Comparison of ENCODE assay signal across 19 mouse cellular contexts in genomic region chr5:21502936-21503610, GRCm38 (mm10). TPM values are rescaled to one million over a fixed set of nuclear protein-coding genes. Genes with fewer than 3 reads are reported as not detected.
A peak's percentile ranks its signal among the peaks of the same experiment; 100 is the strongest.
DNase-seq lines count a peak whose midpoint lies in the region; ATAC-seq and TF ChIP-seq lines count a peak whose summit lies in the region.
"Had no signal": no experiment of that assay in that cellular context is flagged by ENCODE, and none has a peak within 500 bp of the region (broad histone marks: within the 10 kb centered on the region; RNA-seq: fewer than 3 reads in every experiment).

No protein-coding gene starts in this region.

- peak; percentile 66 for ATAC-seq in kidney, postnatal 0 days (replicated peaks; ENCODE audit: low FRiP score, low read depth)
- ATAC-seq: CD4-positive, CD25-positive, alpha-beta regulatory T cell, adult 4 months; intestine, embryonic 16.5 days; liver, postnatal 0 days had no signal

- no peak overlapping the region for H3K27ac ChIP-seq in kidney, postnatal 0 days
- H3K27ac ChIP-seq: hindbrain, embryonic 15.5 days; neural tube, embryonic 12.5 days had no signal

- H3ac ChIP-seq in myocyte (ENCODE audit: control insufficient read depth, insufficient read length), result no peak overlapping the region

- H3K4me3 ChIP-seq in kidney, postnatal 0 days (replicated peaks; ENCODE audit: low read depth, low read length), result no peak overlapping the region
- H3K4me3 ChIP-seq in myocyte, result no peak overlapping the region
- H3K4me3 ChIP-seq: heart, embryonic 12.5 days; hindbrain, embryonic 15.5 days; neural tube, embryonic 12.5 days had no signal

- H3K4me2 ChIP-seq in kidney, postnatal 0 days (ENCODE audit: low read length), result no peak overlapping the region
- peak overlapping the region; percentile 19 for H3K4me2 ChIP-seq in myocyte (ENCODE audit: low read depth)
- H3K4me2 ChIP-seq: heart, embryonic 12.5 days; hindbrain, embryonic 15.5 days; neural tube, embryonic 12.5 days had no signal

- H3K4me1 ChIP-seq in kidney, postnatal 0 days (replicated peaks; ENCODE audit: insufficient read depth, low read length), result no peaks in the 10 kb centered on the region; the same call in 1 of the 2 replicates
- H3K4me1 ChIP-seq: heart, embryonic 12.5 days; hindbrain, embryonic 15.5 days; neural tube, embryonic 12.5 days had no signal

- no peaks in the 10 kb centered on the region for H3K27me3 ChIP-seq in kidney, postnatal 0 days (ENCODE audit: insufficient read depth, low read length)
- H3K27me3 ChIP-seq in myocyte (ENCODE audit: control insufficient read depth, insufficient read depth, insufficient read length), result no peaks in the 10 kb centered on the region
- H3K27me3 ChIP-seq: heart, embryonic 12.5 days; hindbrain, embryonic 15.5 days; neural tube, embryonic 12.5 days had no signal

- no peak for TF ChIP-seq CTCF in kidney, postnatal 0 days (IDR thresholded peaks at IDR 0.05; ENCODE audit: low read depth)

- no peak for DNase-seq in kidney, postnatal 0 days (ENCODE audit: low spot score)
- no peak for DNase-seq in kidney, postnatal 25 days
- DNase-seq in brain, adult 2 months (ENCODE audit: low read depth, low spot score), result peak; percentile 79
- DNase-seq in frontal cortex, postnatal 36 days (ENCODE audit: low spot score in 2 of 2), result peak; percentile 40 to 64
- no peak for DNase-seq in Muller cell, postnatal 12 days (ENCODE audit: inconsistent ontology term)
- DNase-seq in cerebellum, postnatal 10 days, result no peak
- DNase-seq: adrenal gland, adult 2 months; cerebellum, postnatal 25 days; gastrocnemius, postnatal 36 days; kidney, postnatal 36 days; liver; liver, postnatal 0 days had no signal

- no peaks in the 10 kb centered on the region for H3K79me2 ChIP-seq in myocyte (ENCODE audit: control insufficient read depth, insufficient read depth)

- H3K36me3 ChIP-seq in kidney, postnatal 0 days (ENCODE audit: insufficient read depth, low read length), result no peaks in the 10 kb centered on the region
- no peaks in the 10 kb centered on the region for H3K36me3 ChIP-seq in myocyte (ENCODE audit: control insufficient read depth, insufficient read depth)
- H3K36me3 ChIP-seq: G1E; heart, embryonic 12.5 days; hindbrain, embryonic 15.5 days; neural tube, embryonic 12.5 days had no signal

- no peak overlapping the region for H3K9ac ChIP-seq in kidney, postnatal 0 days (ENCODE audit: low read depth, low read length)
- H3K9ac ChIP-seq: heart, embryonic 12.5 days; hindbrain, embryonic 15.5 days; liver, postnatal 0 days; neural tube, embryonic 12.5 days had no signal

- TF ChIP-seq POLR2A in myocyte (IDR thresholded peaks at IDR 0.05; ENCODE audit: insufficient read length, low read depth), result no peak

- WGBS in kidney, postnatal 0 days, result 74% methylated on average over 13 of the region's 13 CpGs

- H3K9me3 ChIP-seq in kidney, postnatal 0 days (replicated peaks; ENCODE audit: low read length), result no peaks in the 10 kb centered on the region
- H3K9me3 ChIP-seq: G1E; heart, embryonic 12.5 days; hindbrain, embryonic 15.5 days; neural tube, embryonic 12.5 days had no signal

TF ChIP-seq in myocyte, 11 proteins besides CTCF, POLR2A, EP300 and RAD21:
- TF ChIP-seq MAX (IDR thresholded peaks at IDR 0.05; ENCODE audit: low read depth) (no peak), MYOD1 (IDR thresholded peaks at IDR 0.05; ENCODE audit: control insufficient read depth in 1 of 3, insufficient read length in 2 of 3, low read depth in 2 of 3) (peak in 1 of 3 experiments; percentile 38), REST (IDR thresholded peaks at IDR 0.05; ENCODE audit: insufficient read depth, insufficient read length) (no peak), MYOG (IDR thresholded peaks at IDR 0.05; ENCODE audit: control insufficient read depth in 1 of 3, insufficient read depth in 1 of 3, insufficient read length in 2 of 3, low read depth in 2 of 3) (no peak), SRF (IDR thresholded peaks at IDR 0.05; ENCODE audit: control insufficient read depth, insufficient read length, low read depth) (no peak)

RNA-seq across cellular contexts. Expression of gene Lrrc17, which starts 40.3 kb away (rescaled TPM):
- polyA plus RNA-seq in kidney, postnatal 0 days (2015; fragmentation: Nextera tagmentation; extraction: Ambion mirVana), result 50.3 and 54.2 TPM in 2 replicates
- 70.3 TPM for polyA plus RNA-seq in myocyte (2012; fragmentation: generic; extraction: Trizol)
- polyA plus RNA-seq: CD4-positive, CD25-positive, alpha-beta regulatory T cell, adult 4 months; G1E had no signal

Comparison
In these comparisons a context has a peak if more than half of its experiments do, and no peak if none do; other contexts are left out.
1. DNase-seq: peak in brain, adult 2 months (single experiment) and frontal cortex, postnatal 36 days (2 of 2); none in kidney, postnatal 0 days (single experiment), kidney, postnatal 25 days (0 of 2), Muller cell, postnatal 12 days (single experiment) and cerebellum, postnatal 10 days (0 of 2).